Mouse (Mus musculus) kidney, adult 8-10 months (tissue): ENCODE results near the gene Serinc2.
"Not testable (repeated sequence)": the region's sequence is repeated elsewhere in the genome, so short reads cannot be mapped to it uniquely, and the experiment has no call there.

Experiments
- DNase-seq, 2 experiments: peaks; one replicate each; pipeline ENCODE4 v3.0.0; 2022

The Serinc2 gene

GRCm38 (mm10) chr4:130252441-130253157, 26.4 kb downstream of the Serinc2 start:
- DNase-seq, result peak in 1 of 2 experiments; percentile 28

- no peak for DNase-seq
Measured at GRCm38 (mm10) chr4:130251763-130252162, 27.2 kb downstream of the Serinc2 start.

- no peak for DNase-seq
Measured at GRCm38 (mm10) chr4:130251172-130251705, 27.8 kb downstream of the Serinc2 start.

- no peak for DNase-seq
Measured at GRCm38 (mm10) chr4:130248636-130249035, 30.4 kb downstream of the Serinc2 start.

- peak; percentile 57 to 84 for DNase-seq
Measured at GRCm38 (mm10) chr4:130246132-130246531, 32.9 kb downstream of the Serinc2 start.

GRCm38 (mm10) chr4:130244749-130245148, 34.3 kb downstream of the Serinc2 start:
- no peak for DNase-seq

GRCm38 (mm10) chr4:130243621-130244020, 35.4 kb downstream of the Serinc2 start:
- DNase-seq, result not testable (repeated sequence)

- DNase-seq, result no peak
Measured at GRCm38 (mm10) chr4:130242956-130243355, 36.0 kb downstream of the Serinc2 start.

GRCm38 (mm10) chr4:130240695-130241094, 38.3 kb downstream of the Serinc2 start:
- no peak for DNase-seq

GRCm38 (mm10) chr4:130237607-130238006, 41.4 kb downstream of the Serinc2 start:
- DNase-seq, result no peak

GRCm38 (mm10) chr4:130236361-130236760, 42.6 kb downstream of the Serinc2 start:
- DNase-seq, result no peak

GRCm38 (mm10) chr4:130224071-130224470, 54.9 kb downstream of the Serinc2 start:
- no peak for DNase-seq

GRCm38 (mm10) chr4:130222179-130222578, 56.8 kb downstream of the Serinc2 start, which contains the start of gene Gm853:
Gm853 (minus strand) TSS chr4:130222401.
- DNase-seq, result peak; percentile 62 to 69

GRCm38 (mm10) chr4:130220176-130220575, 58.8 kb downstream of the Serinc2 start:
- DNase-seq, result peak; percentile 72 to 79

- DNase-seq, result no peak
Measured at GRCm38 (mm10) chr4:130215392-130215791, 63.6 kb downstream of the Serinc2 start.

- no peak for DNase-seq
Measured at GRCm38 (mm10) chr4:130213857-130214256, 65.1 kb downstream of the Serinc2 start.

- DNase-seq, result no peak
Measured at GRCm38 (mm10) chr4:130213197-130213596, 65.8 kb downstream of the Serinc2 start.

- DNase-seq, result no peak
Measured at GRCm38 (mm10) chr4:130212421-130212820, 66.6 kb downstream of the Serinc2 start.

- DNase-seq, result no peak
Measured at GRCm38 (mm10) chr4:130211870-130212269, 67.1 kb downstream of the Serinc2 start.
